Mouse (Mus musculus) gastrocnemius, adult 2 months (tissue): ENCODE results near the gene Ttc6. TPM values are rescaled to one million over a fixed set of nuclear protein-coding genes. Genes with fewer than 3 reads are reported as not detected.

Experiments used
- DNase-seq: peaks from one replicate; pipeline ENCODE4 v3.0.0; 2022
- H3K27ac ChIP-seq: fragments of 200-600 bp; 2 replicates; pipeline ENCODE4 v1.8.1; 2022; ENCODE audit warnings: mild to moderate bottlenecking
- H3K4me3 ChIP-seq: fragments of 200-600 bp; 2 replicates; pipeline ENCODE4 v1.8.1; 2022; ENCODE audit warnings: mild to moderate bottlenecking, moderate library complexity
- CTCF ChIP-seq: fragments of 200-600 bp; IDR thresholded peaks from 2 replicates; pipeline ENCODE4 v1.8.1; 2022; ENCODE audit warnings: antibody characterized with exemption, mild to moderate bottlenecking, moderate library complexity
- intact Hi-C: fragments of 180-260 bp; cut with DNase I; formaldehyde crosslinking; loops from one replicate; pipeline ENCODE4 v1.15.1; 2025
- total RNA-seq, 2 experiments: library from RNA; stranded (reverse); gene quantifications; 2 replicates each; pipeline ENCODE4 v1.2.3; 2021

Gene Ttc6
- total RNA-seq, 2 experiments from 2014 or later = not detected

- H3K27ac ChIP-seq = no peak overlapping the region
- TF ChIP-seq CTCF = no peak
- H3K4me3 ChIP-seq = no peak overlapping the region
- DNase-seq = no peak
- intact Hi-C loops = no loop called here
Measured at GRCm38 (mm10) chr12:57623264-57623663, 59.4 kb downstream of the Ttc6 start.

- H3K27ac ChIP-seq = no peak overlapping the region
- no peak overlapping the region for H3K4me3 ChIP-seq
- no peak for DNase-seq
- intact Hi-C loops = no loop called here
- TF ChIP-seq CTCF = no peak
Measured at GRCm38 (mm10) chr12:57624011-57624608, 60.2 kb downstream of the Ttc6 start.

GRCm38 (mm10) chr12:57650011-57650410, 86.1 kb downstream of the Ttc6 start:
- intact Hi-C loops = no loop called here
- TF ChIP-seq CTCF = no peak
- H3K4me3 ChIP-seq = no peak overlapping the region
- no peak for DNase-seq
- no peak overlapping the region for H3K27ac ChIP-seq

GRCm38 (mm10) chr12:57650677-57651076, 86.8 kb downstream of the Ttc6 start:
- DNase-seq = no peak
- TF ChIP-seq CTCF = no peak
- Histone ChIP-seq H3K27ac (no peak overlapping the region), H3K4me3 (no peak overlapping the region)
- intact Hi-C loops = no loop called here

GRCm38 (mm10) chr12:57662986-57663674, 99.2 kb downstream of the Ttc6 start:
- no peak for DNase-seq
- intact Hi-C loops = no loop called here
- Histone ChIP-seq H3K27ac (no peak overlapping the region), H3K4me3 (no peak overlapping the region)
- TF ChIP-seq CTCF = no peak

- TF ChIP-seq CTCF = no peak
- Histone ChIP-seq H3K4me3 (no peak overlapping the region), H3K27ac (no peak overlapping the region)
- intact Hi-C loops = no loop called here
- no peak for DNase-seq
Measured at GRCm38 (mm10) chr12:57672414-57672813, 108.5 kb downstream of the Ttc6 start.

GRCm38 (mm10) chr12:57684967-57685423, 121.1 kb downstream of the Ttc6 start:
- no peak for TF ChIP-seq CTCF
- Histone ChIP-seq H3K27ac (no peak overlapping the region), H3K4me3 (no peak overlapping the region)
- DNase-seq = no peak
- intact Hi-C loops = no loop called here

GRCm38 (mm10) chr12:57709966-57710365, 146.1 kb downstream of the Ttc6 start:
- no peak for TF ChIP-seq CTCF
- intact Hi-C loops = no loop called here
- Histone ChIP-seq H3K4me3 (no peak overlapping the region), H3K27ac (no peak overlapping the region)
- no peak for DNase-seq

GRCm38 (mm10) chr12:57764720-57765119, 200.8 kb downstream of the Ttc6 start:
- H3K4me3 ChIP-seq = no peak overlapping the region
- no peak for DNase-seq
- TF ChIP-seq CTCF = no peak
- no peak overlapping the region for H3K27ac ChIP-seq
- intact Hi-C loops = no loop called here

- no peak for TF ChIP-seq CTCF
- Histone ChIP-seq H3K27ac (no peak overlapping the region), H3K4me3 (no peak overlapping the region)
- no peak for DNase-seq
- intact Hi-C loops = no loop called here
Measured at GRCm38 (mm10) chr12:57776290-57776997, 212.5 kb downstream of the Ttc6 start.

- intact Hi-C loops = no loop called here
- no peak for DNase-seq
- Histone ChIP-seq H3K4me3 (no peak overlapping the region), H3K27ac (no peak overlapping the region)
- no peak for TF ChIP-seq CTCF
Measured at GRCm38 (mm10) chr12:57781926-57782325, 218.0 kb downstream of the Ttc6 start.

- intact Hi-C loops = loop anchor here (5.0 kb wide), 1 partner anchor 505 kb away; no protein-coding TSS in a partner anchor
- TF ChIP-seq CTCF = peak; percentile 57
- DNase-seq = no peak
- no peak overlapping the region for H3K27ac ChIP-seq
- no peak overlapping the region for H3K4me3 ChIP-seq
Measured at GRCm38 (mm10) chr12:57787471-57787870, 223.6 kb downstream of the Ttc6 start.

Other genes starting within 250 kb of the Ttc6 start
- not detected for gene Foxa1, start 17.2 kb upstream of the Ttc6 start, total RNA-seq